Mouse (Mus musculus) left cerebral cortex, adult 11 months (tissue): ENCODE measurements around the gene Slc18a2.
A peak's percentile ranks its signal among the peaks of the same experiment; 100 is the strongest.

ENCODE experiments used
- DNase-seq: peaks from one replicate; pipeline ENCODE4 v3.0.0; 2022; ENCODE audit warnings: low spot score

The Slc18a2 gene

GRCm38 (mm10) chr19:59276354-59276753 is 15.7 kb downstream of the Slc18a2 start:
- DNase-seq, result no peak

GRCm38 (mm10) chr19:59280841-59281240 is 20.1 kb downstream of the Slc18a2 start:
- DNase-seq, result no peak

GRCm38 (mm10) chr19:59282001-59282400 is 21.3 kb downstream of the Slc18a2 start:
- DNase-seq, result no peak

- no peak for DNase-seq
These were observed 28.3 kb downstream of the Slc18a2 start for GRCm38 (mm10) chr19:59289042-59289441.

GRCm38 (mm10) chr19:59289811-59290210 is 29.1 kb downstream of the Slc18a2 start:
- DNase-seq, result no peak

GRCm38 (mm10) chr19:59292183-59292839 is 31.6 kb downstream of the Slc18a2 start:
- no peak for DNase-seq

GRCm38 (mm10) chr19:59315308-59315707 is 54.6 kb downstream of the Slc18a2 start:
- DNase-seq, result no peak

- no peak for DNase-seq
These were observed 55.9 kb downstream of the Slc18a2 start for GRCm38 (mm10) chr19:59316571-59316970.

GRCm38 (mm10) chr19:59321990-59322389 is 61.3 kb downstream of the Slc18a2 start, which contains the start of gene Rps12-ps3:
Rps12-ps3 (plus strand) TSS chr19:59322290.
- DNase-seq, result no peak

- DNase-seq, result no peak
These were observed 70.1 kb downstream of the Slc18a2 start for GRCm38 (mm10) chr19:59330816-59331225.

GRCm38 (mm10) chr19:59336655-59337054 is 76.0 kb downstream of the Slc18a2 start:
- no peak for DNase-seq

- DNase-seq, result no peak
These were observed 77.4 kb downstream of the Slc18a2 start for GRCm38 (mm10) chr19:59337872-59338681.

GRCm38 (mm10) chr19:59339908-59340307 is 79.2 kb downstream of the Slc18a2 start:
- no peak for DNase-seq

GRCm38 (mm10) chr19:59342964-59343363 is 82.3 kb downstream of the Slc18a2 start:
- no peak for DNase-seq

- no peak for DNase-seq
These were observed 83.6 kb downstream of the Slc18a2 start for GRCm38 (mm10) chr19:59344304-59344711.

GRCm38 (mm10) chr19:59345081-59345657 is 84.5 kb downstream of the Slc18a2 start:
- peak; percentile 29 for DNase-seq
